Mouse (Mus musculus): Measurements from ENCODE around the gene Spin2g. TPM values are rescaled to one million over a fixed set of nuclear protein-coding genes. Genes with fewer than 3 reads are reported as not detected.
"Not testable (repeated sequence)": the region's sequence is repeated elsewhere in the genome, so short reads cannot be mapped to it uniquely, and the experiment has no call there.

Gene Spin2g
- polyA plus RNA-seq (2015; fragmentation: Nextera tagmentation; extraction: Ambion mirVana), result not detected in 2 replicates

DNA sequence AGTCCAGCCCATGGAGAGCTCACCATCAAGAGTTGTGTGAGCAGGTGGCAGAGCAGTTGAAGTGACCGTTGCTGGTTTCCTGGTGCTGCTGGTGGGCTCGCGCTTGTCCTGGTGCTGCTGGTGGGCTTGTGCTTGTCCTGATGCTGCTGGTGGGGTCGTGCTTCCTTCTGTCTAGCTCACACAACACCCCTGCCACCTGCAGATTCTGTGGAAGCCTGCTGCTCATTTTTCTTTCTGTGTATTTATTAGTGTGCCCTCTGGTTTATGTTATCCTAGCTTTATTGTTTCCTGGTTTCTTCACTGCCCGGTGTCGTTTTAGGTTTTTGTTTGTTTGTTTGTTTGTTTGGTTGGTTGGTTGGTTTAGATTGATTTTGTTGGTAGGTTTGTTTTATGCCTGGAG is at the start of gene Spin2g:
Spin2g (minus strand) TSS at position 101 of the 400 bp plus-strand sequence.
- not testable (repeated sequence) for H3K9ac ChIP-seq (ENCODE audit: low read depth, low read length); H3K4me2 ChIP-seq (ENCODE audit: low read length); H3K27me3 ChIP-seq (ENCODE audit: control insufficient read depth, insufficient read depth, low read depth, low read length); H3K27ac ChIP-seq (ENCODE audit: low read length); H3K4me3 ChIP-seq (ENCODE audit: low read depth, low read length); H3K4me1 ChIP-seq (ENCODE audit: control insufficient read depth, insufficient read depth, low read length); H3K9me3 ChIP-seq (replicated peaks; ENCODE audit: control insufficient read depth, low read length, poor library complexity, severe bottlenecking); H3K36me3 ChIP-seq (ENCODE audit: control insufficient read depth, insufficient read depth, low read length); ATAC-seq
- WGBS, result 85% methylated on average over 6 of the region's 6 CpGs

Other genes starting within 250 kb of the Spin2g start
- not detected in 2 replicates for gene Btbd35f9, start 77.2 kb downstream of the Spin2g start, polyA plus RNA-seq (2015; fragmentation: Nextera tagmentation; extraction: Ambion mirVana)
- gene Btbd35f8, start 211.8 kb upstream of the Spin2g start, polyA plus RNA-seq (2015; fragmentation: Nextera tagmentation; extraction: Ambion mirVana), result not detected in 2 replicates

Data from midbrain, embryonic 16.5 days (tissue).